Mouse (Mus musculus): ENCODE measurements around the gene Lpin2.

Lpin2 gene

GRCm38 (mm10) chr17:71203998-71204808, 21.8 kb downstream of the Lpin2 start:
- DNase-seq (ENCODE audit: low spot score in 2 of 2), result no peak

- no peak for DNase-seq (ENCODE audit: low spot score in 2 of 2)
Observed at GRCm38 (mm10) chr17:71204809-71205091, 22.4 kb downstream of the Lpin2 start.

GRCm38 (mm10) chr17:71206136-71206893, 24.0 kb downstream of the Lpin2 start:
- no peak for DNase-seq (ENCODE audit: low spot score in 2 of 2)

GRCm38 (mm10) chr17:71207268-71207667, 24.9 kb downstream of the Lpin2 start:
- DNase-seq (ENCODE audit: low spot score in 2 of 2), result no peak

GRCm38 (mm10) chr17:71208376-71208775, 26.0 kb downstream of the Lpin2 start:
- no peak for DNase-seq (ENCODE audit: low spot score in 2 of 2)

- DNase-seq (ENCODE audit: low spot score in 2 of 2), result no peak
Observed at GRCm38 (mm10) chr17:71208921-71209320, 26.6 kb downstream of the Lpin2 start.

GRCm38 (mm10) chr17:71209936-71210335, 27.6 kb downstream of the Lpin2 start:
- DNase-seq (ENCODE audit: low spot score in 2 of 2), result no peak

GRCm38 (mm10) chr17:71211962-71212646, 29.7 kb downstream of the Lpin2 start:
- DNase-seq (ENCODE audit: low spot score in 2 of 2), result no peak

- no peak for DNase-seq (ENCODE audit: low spot score in 2 of 2)
Observed at GRCm38 (mm10) chr17:71213666-71214065, 31.3 kb downstream of the Lpin2 start.

- no peak for DNase-seq (ENCODE audit: low spot score in 2 of 2)
Observed at GRCm38 (mm10) chr17:71214514-71215240, 32.3 kb downstream of the Lpin2 start.

- no peak for DNase-seq (ENCODE audit: low spot score in 2 of 2)
Observed at GRCm38 (mm10) chr17:71215241-71215839, 33.0 kb downstream of the Lpin2 start.

GRCm38 (mm10) chr17:71216263-71216662, 33.9 kb downstream of the Lpin2 start:
- DNase-seq (ENCODE audit: low spot score in 2 of 2), result no peak

GRCm38 (mm10) chr17:71217111-71217685, 34.8 kb downstream of the Lpin2 start:
- no peak for DNase-seq (ENCODE audit: low spot score in 2 of 2)

GRCm38 (mm10) chr17:71221383-71221782, 39.0 kb downstream of the Lpin2 start:
- no peak for DNase-seq (ENCODE audit: low spot score in 2 of 2)

- DNase-seq (ENCODE audit: low spot score in 2 of 2), result no peak
Observed at GRCm38 (mm10) chr17:71223676-71224075, 41.3 kb downstream of the Lpin2 start.

GRCm38 (mm10) chr17:71224521-71224920, 42.2 kb downstream of the Lpin2 start:
- DNase-seq (ENCODE audit: low spot score in 2 of 2), result no peak

- DNase-seq (ENCODE audit: low spot score in 2 of 2), result no peak
Observed at GRCm38 (mm10) chr17:71225091-71225490, 42.7 kb downstream of the Lpin2 start.

GRCm38 (mm10) chr17:71227128-71227895, 45.0 kb downstream of the Lpin2 start:
- DNase-seq (ENCODE audit: low spot score in 2 of 2), result no peak

GRCm38 (mm10) chr17:71228651-71229050, 46.3 kb downstream of the Lpin2 start:
- no peak for DNase-seq (ENCODE audit: low spot score in 2 of 2)

- DNase-seq (ENCODE audit: low spot score in 2 of 2), result no peak
Observed at GRCm38 (mm10) chr17:71230108-71230709, 47.8 kb downstream of the Lpin2 start.
